Mouse (Mus musculus) limb, embryonic 11.5 days (tissue): ENCODE results near the gene Jag1. TPM values are rescaled to one million over a fixed set of nuclear protein-coding genes. Genes with fewer than 3 reads are reported as not detected.

Source experiments
- ATAC-seq: fragments of 200-750 bp; cut with Nextera tagmentation; 2 replicates; pipeline ENCODE4 v1.8.0; 2017; ENCODE audit warnings: low read depth; ENCODE audit not compliant: insufficient number of reproducible peaks, low FRiP score, low TSS enrichment
- DNase-seq: peaks from one replicate; pipeline ENCODE4 v3.0.0-alpha.2; 2015; ENCODE audit warnings: low spot score
- H3K27ac ChIP-seq: fragments of 300-500 bp; sonication (generic); replicated peaks from 2 replicates; pipeline ENCODE4 v1.5.1; 2014; ENCODE audit warnings: low read depth, mild to moderate bottlenecking, low read length
- H3K27me3 ChIP-seq: fragments of 300-500 bp; sonication (generic); 2 replicates; pipeline ENCODE4 v1.6.1; 2014; ENCODE audit warnings: mild to moderate bottlenecking, low read length, mixed read lengths; ENCODE audit not compliant: control insufficient read depth, insufficient read depth
- H3K36me3 ChIP-seq: fragments of 300-500 bp; sonication (generic); 2 replicates; pipeline ENCODE4 v1.6.1; 2014; ENCODE audit warnings: mild to moderate bottlenecking, low read length, moderate library complexity, mixed read lengths; ENCODE audit not compliant: control insufficient read depth, insufficient read depth
- H3K4me1 ChIP-seq: fragments of 300-500 bp; sonication (generic); 2 replicates; pipeline ENCODE4 v1.6.1; 2014; ENCODE audit warnings: low read length, mixed read lengths; ENCODE audit not compliant: control insufficient read depth, insufficient read depth
- H3K4me2 ChIP-seq: fragments of 300-500 bp; sonication (generic); 2 replicates; pipeline ENCODE4 v1.6.1; 2014; ENCODE audit warnings: low read depth, mild to moderate bottlenecking, moderate library complexity; ENCODE audit not compliant: severe bottlenecking
- H3K4me3 ChIP-seq: fragments of 300-500 bp; sonication (generic); 2 replicates; pipeline ENCODE4 v1.5.1; 2014; ENCODE audit warnings: low read depth, low read length
- H3K9ac ChIP-seq: fragments of 300-500 bp; sonication (generic); 2 replicates; pipeline ENCODE4 v1.6.1; 2014; ENCODE audit warnings: mild to moderate bottlenecking, low read length
- H3K9me3 ChIP-seq: fragments of 300-500 bp; sonication (generic); 2 replicates; pipeline ENCODE4 v1.6.1; 2016; ENCODE audit warnings: low read length; ENCODE audit not compliant: control insufficient read depth
- WGBS: fragments of 180-500 bp; shearing (Covaris S2); extraction: QIAGEN DNeasy Blood & Tissue Kit; methylation state at CpG from one replicate; pipeline ENCODE4 v1.1.7; 2014; 5-methylcytosine and 5-hydroxymethylcytosine counted together
- polyA plus RNA-seq: library from polyadenylated mRNA; unstranded; fragments of >200 nt; fragmentation: Nextera tagmentation; extraction: Ambion mirVana; gene quantifications from 2 replicates; pipeline ENCODE4 v1.2.1, GENCODE M21; 2014

Jag1 gene
- polyA plus RNA-seq, 1 experiment from 2014 or later, result 23.3 TPM

DNA sequence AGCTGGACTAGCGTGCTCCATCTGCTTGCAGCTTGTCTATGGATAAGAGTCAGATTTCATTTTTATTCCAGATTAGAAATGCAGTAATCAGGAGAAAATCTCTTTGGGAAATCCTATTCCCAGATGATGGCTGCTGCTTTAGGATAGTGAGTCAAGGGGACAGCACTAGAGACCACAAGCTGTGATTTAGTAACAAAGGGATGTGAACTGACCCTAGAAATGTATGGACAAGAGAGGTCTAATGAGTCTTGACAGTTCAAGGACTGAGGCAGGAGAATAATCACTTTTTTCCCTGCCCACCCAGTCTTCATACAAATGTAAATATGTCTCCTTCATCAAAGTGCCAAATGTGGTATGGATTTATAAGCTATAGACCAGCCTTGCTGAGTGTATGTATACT is 52.6 kb downstream of the Jag1 start:
- WGBS, result 92% methylated on average over 1 of the region's 1 CpGs

DNA sequence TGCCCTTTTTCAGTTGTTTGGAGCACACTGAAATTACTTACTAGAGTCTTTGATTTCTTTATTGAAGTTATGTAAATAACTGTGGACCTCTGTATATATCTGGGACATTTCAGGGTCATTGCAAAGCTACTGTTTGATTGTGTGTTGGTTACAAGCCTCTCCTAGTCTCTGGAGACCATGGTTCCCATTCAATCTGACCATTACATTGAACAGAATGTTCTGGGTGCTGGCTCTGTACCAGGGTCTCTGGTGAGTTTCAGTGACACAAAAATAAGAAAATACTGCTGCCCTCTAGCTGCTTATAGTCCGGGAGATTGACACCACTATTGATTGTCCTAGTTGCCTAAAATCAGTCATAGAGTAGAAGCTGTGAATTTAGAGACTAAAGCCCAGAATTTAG is 66.5 kb downstream of the Jag1 start:
- Histone ChIP-seq H3K9me3 (no peaks in the 10 kb centered on the region), H3K4me3 (no peak overlapping the region), H3K4me1 (no peaks in the 10 kb centered on the region), H3K27me3 (no peaks in the 10 kb centered on the region), H3K4me2 (no peak overlapping the region), H3K27ac (no peak overlapping the region), H3K9ac (no peak overlapping the region), H3K36me3 (no peaks in the 10 kb centered on the region)
- ATAC-seq (no peak), DNase-seq (no peak)
- WGBS, result 89% methylated on average over 1 of the region's 1 CpGs

More for the DNA sequence above, 52.6 kb downstream of the Jag1 start:
- Histone ChIP-seq H3K4me2 (no peak overlapping the region), H3K9ac (no peak overlapping the region), H3K4me1 (no peaks in the 10 kb centered on the region), H3K9me3 (no peaks in the 10 kb centered on the region), H3K27ac (no peak overlapping the region), H3K27me3 (no peaks in the 10 kb centered on the region), H3K4me3 (no peak overlapping the region), H3K36me3 (no peaks in the 10 kb centered on the region)
- ATAC-seq, result no peak
- no peak for DNase-seq

DNA sequence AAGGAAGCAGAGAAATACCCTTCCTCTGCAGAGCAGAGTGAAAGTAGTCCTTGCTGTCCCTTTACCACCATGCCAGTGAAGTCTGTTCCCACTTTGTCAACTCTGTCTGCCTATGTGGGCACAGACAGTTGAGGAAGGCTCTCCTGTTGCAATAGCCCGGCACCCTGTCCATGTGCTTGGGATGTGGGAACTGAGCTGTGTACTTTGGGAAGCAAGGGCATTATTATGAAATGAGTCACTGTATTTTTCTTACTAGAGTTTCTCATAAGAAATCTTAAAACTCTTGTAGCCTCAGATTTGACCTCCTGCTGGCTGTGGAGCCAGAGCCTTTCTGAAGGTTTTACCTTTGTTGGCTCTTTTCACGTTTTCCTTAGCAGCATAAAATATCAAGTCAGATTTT is 67.1 kb downstream of the Jag1 start:
- no peak for DNase-seq
- no peaks in the 10 kb centered on the region for H3K36me3 ChIP-seq
- no peaks in the 10 kb centered on the region for H3K9me3 ChIP-seq
- no peak overlapping the region for H3K4me2 ChIP-seq
- H3K4me1 ChIP-seq, result no peaks in the 10 kb centered on the region
- WGBS, result 80% methylated on average over 2 of the region's 2 CpGs
- ATAC-seq, result no peak
- H3K27ac ChIP-seq, result no peak overlapping the region
- no peak overlapping the region for H3K4me3 ChIP-seq
- H3K9ac ChIP-seq, result no peak overlapping the region
- no peaks in the 10 kb centered on the region for H3K27me3 ChIP-seq

DNA sequence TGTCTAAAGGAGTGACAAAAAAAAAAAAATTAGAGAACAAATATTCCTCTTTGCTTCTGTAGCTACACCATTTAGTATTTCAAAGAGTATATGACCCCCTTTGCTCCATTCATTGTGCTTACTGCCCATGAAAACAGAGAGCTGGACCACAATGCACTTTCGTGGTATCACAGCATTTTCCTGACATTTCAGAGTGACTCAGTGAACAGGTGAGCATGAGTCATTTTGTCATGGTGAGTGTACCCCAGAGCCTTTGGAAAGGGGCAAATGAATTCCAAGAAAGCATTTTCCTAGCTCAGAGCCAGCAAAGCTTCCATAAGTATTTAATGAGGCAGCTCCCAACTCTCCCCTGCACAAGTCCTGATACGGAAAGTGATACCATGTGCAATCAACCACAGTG is 72.3 kb downstream of the Jag1 start:
- no peak overlapping the region for H3K27ac ChIP-seq
- no peak overlapping the region for H3K4me3 ChIP-seq
- ATAC-seq (no peak), DNase-seq (no peak)
- no peaks in the 10 kb centered on the region for H3K36me3 ChIP-seq
- WGBS, result 94% methylated on average over 2 of the region's 2 CpGs
- H3K9me3 ChIP-seq, result no peaks in the 10 kb centered on the region
- H3K27me3 ChIP-seq, result no peaks in the 10 kb centered on the region
- H3K4me1 ChIP-seq, result no peaks in the 10 kb centered on the region
- no peak overlapping the region for H3K4me2 ChIP-seq
- no peak overlapping the region for H3K9ac ChIP-seq

Other genes starting within 250 kb of the Jag1 start
- 24.2 and 25.8 TPM in 2 replicates for gene AL731706.2, start 231.0 kb downstream of the Jag1 start, polyA plus RNA-seq
- gene Slx4ip, start 225.4 kb downstream of the Jag1 start, polyA plus RNA-seq, result 6.6 and 8.5 TPM in 2 replicates
- 28.3 and 30.3 TPM in 2 replicates for gene AL731706.1, start 225.3 kb downstream of the Jag1 start, polyA plus RNA-seq
- 14.4 and 15.0 TPM in 2 replicates for gene Mkks, start 225.3 kb downstream of the Jag1 start, polyA plus RNA-seq